Mouse (Mus musculus): Measurements from ENCODE around the gene Rnf43. TPM values are rescaled to one million over a fixed set of nuclear protein-coding genes. Genes with fewer than 3 reads are reported as not detected.

Gene Rnf43
- polyA plus RNA-seq, 2 experiments = 4.7 to 6.5 TPM

GRCm38 (mm10) chr11:87749192-87750042 is 86.9 kb downstream of the Rnf43 start:
- 34% methylated on average over 18 of the region's 18 CpGs for WGBS
- TF ChIP-seq POLR2A (IDR thresholded peaks at IDR 0.05; ENCODE audit: borderline replicate concordance, extremely low read depth, insufficient read depth, insufficient read length) = no peak
- H3K27ac ChIP-seq (replicated peaks; ENCODE audit: low read depth, low read length) = no peak overlapping the region
- H3K9ac ChIP-seq (ENCODE audit: low read depth, low read length, severe bottlenecking) = no peak overlapping the region
- H3K4me2 ChIP-seq (replicated peaks; ENCODE audit: low read depth, low read length, severe bottlenecking) = peak overlapping the region; percentile 7; the same call in 1 of the 2 replicates
- ATAC-seq (ENCODE audit: low FRiP score, low read depth) = no peak
- H3K9me3 ChIP-seq (ENCODE audit: control insufficient read depth, low read length) = no peaks in the 10 kb centered on the region
- DNase-seq (ENCODE audit: low spot score) = no peak
- no peaks in the 10 kb centered on the region for H3K4me1 ChIP-seq (ENCODE audit: control insufficient read depth, insufficient read depth, low read length)
- H3K27me3 ChIP-seq (ENCODE audit: control insufficient read depth, insufficient read depth, low read length) = no peaks in the 10 kb centered on the region
- peaks cover 8% of the 10 kb centered on the region for H3K36me3 ChIP-seq (ENCODE audit: control insufficient read depth, insufficient read depth, low read length)
- H3K4me3 ChIP-seq (replicated peaks; ENCODE audit: low read length) = no peak overlapping the region

GRCm38 (mm10) chr11:87750043-87750421 is 87.5 kb downstream of the Rnf43 start:
- H3K9me3 ChIP-seq (ENCODE audit: control insufficient read depth, low read length) = no peaks in the 10 kb centered on the region
- H3K4me1 ChIP-seq (ENCODE audit: control insufficient read depth, insufficient read depth, low read length) = no peaks in the 10 kb centered on the region
- H3K27ac ChIP-seq (replicated peaks; ENCODE audit: low read depth, low read length) = no peak overlapping the region
- no peak for TF ChIP-seq POLR2A (IDR thresholded peaks at IDR 0.05; ENCODE audit: borderline replicate concordance, extremely low read depth, insufficient read depth, insufficient read length)
- ATAC-seq (ENCODE audit: low FRiP score, low read depth) (no peak), DNase-seq (ENCODE audit: low spot score) (no peak)
- H3K4me2 ChIP-seq (replicated peaks; ENCODE audit: low read depth, low read length, severe bottlenecking) = no peak overlapping the region
- no peak overlapping the region for H3K4me3 ChIP-seq (replicated peaks; ENCODE audit: low read length)
- 80% methylated on average over 11 of the region's 11 CpGs for whole genome bisulfite sequencing
- no peaks in the 10 kb centered on the region for H3K27me3 ChIP-seq (ENCODE audit: control insufficient read depth, insufficient read depth, low read length)
- H3K9ac ChIP-seq (ENCODE audit: low read depth, low read length, severe bottlenecking) = no peak overlapping the region
- peaks cover 3% of the 10 kb centered on the region for H3K36me3 ChIP-seq (ENCODE audit: control insufficient read depth, insufficient read depth, low read length)

- Histone ChIP-seq H3K9ac (ENCODE audit: low read depth, low read length, severe bottlenecking) (no peak overlapping the region), H3K27me3 (ENCODE audit: control insufficient read depth, insufficient read depth, low read length) (no peaks in the 10 kb centered on the region), H3K9me3 (ENCODE audit: control insufficient read depth, low read length) (no peaks in the 10 kb centered on the region), H3K4me2 (replicated peaks; ENCODE audit: low read depth, low read length, severe bottlenecking) (no peak overlapping the region), H3K4me1 (ENCODE audit: control insufficient read depth, insufficient read depth, low read length) (no peaks in the 10 kb centered on the region), H3K36me3 (ENCODE audit: control insufficient read depth, insufficient read depth, low read length) (no peaks in the 10 kb centered on the region), H3K4me3 (replicated peaks; ENCODE audit: low read length) (no peak overlapping the region), H3K27ac (replicated peaks; ENCODE audit: low read depth, low read length) (no peak overlapping the region)
- no peak for TF ChIP-seq POLR2A (IDR thresholded peaks at IDR 0.05; ENCODE audit: borderline replicate concordance, extremely low read depth, insufficient read depth, insufficient read length)
- ATAC-seq (ENCODE audit: low FRiP score, low read depth) (no peak), DNase-seq (ENCODE audit: low spot score) (no peak)
- WGBS = 79% methylated on average over 3 of the region's 3 CpGs
Measured at GRCm38 (mm10) chr11:87750521-87750920, 88.0 kb downstream of the Rnf43 start.

GRCm38 (mm10) chr11:87751031-87751430 is 88.5 kb downstream of the Rnf43 start:
- no peaks in the 10 kb centered on the region for H3K36me3 ChIP-seq (ENCODE audit: control insufficient read depth, insufficient read depth, low read length)
- no peak overlapping the region for H3K4me3 ChIP-seq (replicated peaks; ENCODE audit: low read length)
- 78% methylated on average over 8 of the region's 8 CpGs for WGBS
- H3K27ac ChIP-seq (replicated peaks; ENCODE audit: low read depth, low read length) = no peak overlapping the region
- DNase-seq (ENCODE audit: low spot score) (no peak), ATAC-seq (ENCODE audit: low FRiP score, low read depth) (no peak)
- H3K9ac ChIP-seq (ENCODE audit: low read depth, low read length, severe bottlenecking) = no peak overlapping the region
- no peaks in the 10 kb centered on the region for H3K4me1 ChIP-seq (ENCODE audit: control insufficient read depth, insufficient read depth, low read length)
- H3K4me2 ChIP-seq (replicated peaks; ENCODE audit: low read depth, low read length, severe bottlenecking) = no peak overlapping the region
- no peaks in the 10 kb centered on the region for H3K27me3 ChIP-seq (ENCODE audit: control insufficient read depth, insufficient read depth, low read length)
- no peaks in the 10 kb centered on the region for H3K9me3 ChIP-seq (ENCODE audit: control insufficient read depth, low read length)
- no peak for TF ChIP-seq POLR2A (IDR thresholded peaks at IDR 0.05; ENCODE audit: borderline replicate concordance, extremely low read depth, insufficient read depth, insufficient read length)

GRCm38 (mm10) chr11:87751491-87751966 is 89.0 kb downstream of the Rnf43 start:
- DNase-seq (ENCODE audit: low spot score) (no peak), ATAC-seq (ENCODE audit: low FRiP score, low read depth) (no peak)
- WGBS = 71% methylated on average over 4 of the region's 4 CpGs

More at GRCm38 (mm10) chr11:87751491-87751966, 89.0 kb downstream of the Rnf43 start:
- Histone ChIP-seq H3K9ac (ENCODE audit: low read depth, low read length, severe bottlenecking) (no peak overlapping the region), H3K36me3 (ENCODE audit: control insufficient read depth, insufficient read depth, low read length) (no peaks in the 10 kb centered on the region), H3K27ac (replicated peaks; ENCODE audit: low read depth, low read length) (no peak overlapping the region), H3K27me3 (ENCODE audit: control insufficient read depth, insufficient read depth, low read length) (no peaks in the 10 kb centered on the region), H3K4me1 (ENCODE audit: control insufficient read depth, insufficient read depth, low read length) (no peaks in the 10 kb centered on the region), H3K4me3 (replicated peaks; ENCODE audit: low read length) (no peak overlapping the region), H3K9me3 (ENCODE audit: control insufficient read depth, low read length) (no peaks in the 10 kb centered on the region), H3K4me2 (replicated peaks; ENCODE audit: low read depth, low read length, severe bottlenecking) (no peak overlapping the region)
- no peak for TF ChIP-seq POLR2A (IDR thresholded peaks at IDR 0.05; ENCODE audit: borderline replicate concordance, extremely low read depth, insufficient read depth, insufficient read length)

Data from limb, embryonic 14.5 days (tissue).